Mouse (Mus musculus) liver (tissue): ENCODE results near the gene 2900026A02Rik.

Experiments
- DNase-seq: peaks from one replicate; pipeline ENCODE4 v3.0.0-alpha.2; 2020; ENCODE audit warnings: mixed read lengths

Gene 2900026A02Rik

DNA sequence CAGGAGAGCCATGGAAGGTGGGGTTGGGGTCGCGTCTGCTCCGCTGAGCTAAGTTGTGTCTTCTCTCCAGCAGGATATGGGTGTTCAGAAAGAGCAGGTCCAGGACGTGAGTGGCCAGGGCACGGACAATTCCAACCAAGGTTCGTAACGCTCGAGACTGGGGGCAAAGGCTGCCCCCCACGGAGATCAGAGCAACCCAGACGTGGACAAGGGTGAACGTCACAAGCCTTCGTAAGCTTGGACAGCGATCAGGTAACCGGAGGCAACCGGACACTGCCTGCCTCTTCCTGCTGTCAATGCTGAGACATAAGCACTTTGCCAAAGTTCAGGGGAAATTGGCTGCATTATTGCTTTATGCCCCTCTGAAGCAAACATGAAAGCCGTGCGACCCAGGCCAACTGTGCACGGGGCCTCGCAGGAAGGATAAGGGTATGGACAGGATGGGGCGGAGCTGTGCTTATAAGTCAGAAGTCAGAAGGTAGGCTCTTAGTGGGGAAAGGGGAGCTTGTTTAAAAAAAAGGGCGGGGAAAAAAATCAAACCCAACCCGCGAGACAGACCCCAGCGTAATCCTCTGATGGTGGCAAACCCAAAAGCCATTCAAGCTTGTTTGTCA, 130.9 kb downstream of the 2900026A02Rik start:
- DNase-seq: no peak

DNA sequence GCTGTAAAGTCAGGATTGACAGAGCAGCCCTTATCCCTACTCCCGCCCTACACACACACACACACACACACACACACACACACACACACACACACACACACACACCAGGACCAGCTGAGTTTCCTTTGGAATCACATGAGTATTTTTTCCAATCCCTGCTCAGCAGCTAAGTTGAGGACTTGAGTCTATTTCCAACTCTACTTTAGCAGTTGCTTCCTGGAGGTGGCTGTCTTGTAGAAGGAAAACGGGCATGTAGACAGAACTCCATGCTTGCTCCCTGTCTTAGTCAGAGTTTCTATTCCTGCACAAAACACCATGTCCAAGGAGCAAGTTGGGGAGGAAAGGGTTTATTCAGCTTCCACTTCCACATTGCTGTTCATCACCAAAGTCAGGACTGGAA, 133.6 kb downstream of the 2900026A02Rik start:
- no peak for DNase-seq

DNA sequence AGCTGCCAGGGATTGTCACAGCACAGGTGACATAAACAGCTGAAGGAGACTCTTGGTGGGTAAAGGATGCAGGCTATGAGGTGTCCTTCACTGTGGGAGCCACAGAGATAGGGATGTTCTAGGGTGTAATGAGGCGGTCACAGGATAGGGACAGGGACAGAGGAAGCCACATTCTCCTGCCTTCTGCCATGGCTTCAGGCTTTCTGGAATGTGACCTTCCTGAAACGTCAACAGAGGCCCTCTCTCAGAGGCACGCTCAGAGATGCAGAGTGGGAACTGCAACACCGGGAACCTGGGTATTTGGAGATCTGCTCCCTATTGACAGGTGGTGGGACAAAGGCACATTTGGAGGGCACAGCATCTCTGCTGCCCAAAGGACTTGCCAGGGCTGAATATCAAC, 134.0 kb downstream of the 2900026A02Rik start:
- no peak for DNase-seq

DNA sequence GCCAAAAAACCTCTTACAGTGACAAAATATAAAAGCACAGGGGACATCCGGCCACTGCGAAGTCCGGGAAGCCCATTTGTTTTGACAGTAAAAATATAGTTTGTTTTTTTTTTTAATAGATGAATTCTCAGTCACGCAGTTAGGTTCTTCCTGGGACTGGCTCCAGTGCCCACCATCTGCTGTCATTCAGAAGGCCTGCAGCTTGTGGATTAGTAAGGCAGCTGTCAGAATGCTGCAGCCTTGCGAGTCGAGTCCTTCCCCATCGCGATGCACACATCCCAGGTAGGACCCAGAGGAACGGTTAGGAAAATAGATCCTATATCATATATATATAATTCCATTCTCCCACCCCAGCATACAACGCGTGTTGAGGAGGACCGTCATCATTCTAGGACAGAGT, 134.6 kb downstream of the 2900026A02Rik start:
- no peak for DNase-seq

DNA sequence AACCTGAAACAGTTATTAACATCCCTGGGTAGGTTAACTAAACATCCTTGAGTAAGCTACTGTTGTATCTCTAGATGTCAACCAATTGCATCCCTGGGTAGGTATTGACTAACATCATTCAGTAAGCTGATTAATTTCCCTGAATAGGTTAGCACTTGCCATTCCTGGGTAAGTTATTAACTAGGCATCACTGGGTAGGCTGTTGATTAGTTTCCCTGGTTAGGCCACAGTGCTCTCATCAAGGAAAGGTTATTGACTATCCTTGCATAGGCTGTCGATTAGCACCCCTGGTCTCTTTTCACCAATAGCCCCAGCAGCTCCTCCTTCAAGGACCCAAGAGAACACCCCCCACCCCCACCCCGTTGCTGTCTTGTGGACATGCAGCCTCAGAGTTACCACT, 135.1 kb downstream of the 2900026A02Rik start:
- DNase-seq: no peak

DNA sequence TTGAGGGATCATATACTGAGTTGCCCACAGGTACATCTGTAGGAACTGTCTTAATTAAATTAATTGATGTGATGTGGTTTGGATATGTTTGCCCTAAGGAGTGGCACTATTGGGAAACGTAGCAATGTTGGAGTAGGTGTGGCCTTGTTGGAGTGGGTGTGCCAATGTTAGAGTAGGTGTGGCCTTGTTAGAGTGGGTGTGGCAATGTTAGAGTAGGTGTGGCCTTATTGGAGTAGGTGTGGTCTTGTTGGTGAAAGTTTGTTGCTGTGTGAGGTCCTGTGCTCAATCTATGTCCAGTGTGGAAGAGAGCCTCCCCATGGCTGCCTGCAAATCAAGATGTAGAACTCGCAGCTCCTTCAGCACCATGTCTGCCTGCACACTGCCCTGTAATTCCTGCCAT, 136.7 kb downstream of the 2900026A02Rik start:
- no peak for DNase-seq

DNA sequence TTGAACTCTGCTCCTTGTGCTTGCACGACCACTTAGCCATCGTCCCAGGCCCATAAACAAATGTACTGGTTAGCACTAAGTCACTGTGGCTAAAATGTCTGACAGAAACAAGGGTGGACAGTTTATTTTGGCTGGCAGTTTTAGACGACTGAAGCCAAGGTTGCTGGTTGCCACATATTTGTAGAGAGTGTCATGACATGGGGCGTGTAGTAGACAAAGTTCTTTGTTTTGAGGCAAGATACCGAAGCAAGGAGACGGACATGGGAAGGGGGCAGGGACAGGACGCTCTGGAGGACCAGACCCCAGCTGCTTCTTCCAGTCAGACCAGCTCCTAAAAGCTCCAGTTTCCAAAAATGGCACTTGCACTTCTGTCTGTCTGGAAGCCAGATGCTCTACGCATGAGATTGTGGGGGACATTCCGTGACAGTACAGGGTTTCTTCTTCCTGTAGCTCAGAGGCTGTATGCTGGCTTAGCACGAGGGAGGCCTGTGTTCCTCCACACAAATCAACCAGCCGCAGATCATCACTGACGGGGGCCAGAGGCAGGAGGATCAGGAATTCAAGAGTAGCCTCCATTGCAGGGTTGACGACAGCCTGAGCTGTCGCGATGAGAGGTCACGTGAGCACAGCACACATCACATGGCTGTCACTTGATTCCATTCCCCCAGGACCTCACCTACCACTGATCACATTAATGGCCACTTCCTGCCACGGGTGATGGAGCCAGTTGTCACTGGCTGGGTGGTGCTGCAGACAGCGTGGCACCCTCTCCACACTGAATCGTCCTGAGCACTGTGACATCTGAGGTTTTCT, 138.5 kb downstream of the 2900026A02Rik start:
- no peak for DNase-seq

DNA sequence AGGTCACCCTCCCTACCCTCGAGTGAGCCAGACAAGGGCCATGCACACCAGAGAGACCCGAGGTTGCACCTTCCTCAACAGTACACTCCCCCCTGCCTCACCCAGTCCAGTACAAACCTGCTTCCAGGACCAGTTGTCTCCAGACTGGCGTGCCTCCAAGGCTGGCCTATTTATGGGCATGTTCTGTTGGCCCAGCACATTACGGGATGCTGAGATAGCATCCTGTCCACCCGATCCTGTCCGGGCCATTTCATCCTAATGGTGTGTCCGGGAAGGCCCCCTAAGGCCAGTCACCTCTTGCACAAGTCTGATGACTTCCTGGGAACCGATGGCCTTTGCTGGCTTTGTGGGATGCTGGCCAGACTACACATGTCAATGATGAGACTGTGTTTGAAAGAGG, 139.6 kb downstream of the 2900026A02Rik start, which contains the start of gene Crybb3:
Gene Crybb3, minus strand, starts transcription at position 146 of the 400 bp plus-strand sequence.
- DNase-seq: no peak

DNA sequence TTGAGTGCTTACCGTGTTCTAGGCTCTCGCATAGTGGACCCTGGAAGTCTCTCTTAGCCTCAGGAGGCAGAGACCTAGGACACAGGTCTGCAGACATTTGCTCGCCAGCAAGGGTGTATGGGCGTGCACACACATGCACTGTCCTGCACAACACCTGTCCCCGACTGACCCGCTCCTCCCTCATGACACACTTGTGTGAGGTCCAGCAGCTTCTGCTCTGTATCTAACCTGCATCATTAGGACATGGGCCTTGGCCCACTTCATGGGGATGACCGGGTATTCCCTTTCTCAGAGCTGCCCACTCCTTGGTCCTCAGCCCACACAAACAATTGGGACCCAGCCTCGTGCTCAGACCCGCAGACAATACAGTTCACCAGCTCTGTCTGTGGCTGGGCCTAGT, 140.0 kb downstream of the 2900026A02Rik start:
- DNase-seq: no peak

DNA sequence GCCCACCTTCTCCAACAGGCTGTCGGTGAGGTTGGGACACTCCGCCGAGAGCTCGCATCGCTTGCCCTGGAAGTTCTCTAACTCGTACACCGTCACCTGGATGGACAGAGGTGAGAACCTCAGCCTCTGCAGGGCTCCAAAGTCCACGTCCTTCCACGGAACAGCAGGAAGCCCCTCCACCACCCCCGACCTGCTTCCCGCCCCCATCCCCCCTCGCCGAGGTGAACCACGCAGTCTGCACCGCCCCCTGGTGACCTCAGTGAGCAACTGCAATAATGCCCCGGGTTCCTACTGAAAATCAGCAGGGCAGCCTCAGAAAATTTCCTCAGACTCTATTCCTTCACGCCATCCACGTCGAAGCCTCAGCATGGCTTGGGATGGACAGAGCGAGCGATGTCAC, 141.3 kb downstream of the 2900026A02Rik start:
- DNase-seq: peak; percentile 38

DNA sequence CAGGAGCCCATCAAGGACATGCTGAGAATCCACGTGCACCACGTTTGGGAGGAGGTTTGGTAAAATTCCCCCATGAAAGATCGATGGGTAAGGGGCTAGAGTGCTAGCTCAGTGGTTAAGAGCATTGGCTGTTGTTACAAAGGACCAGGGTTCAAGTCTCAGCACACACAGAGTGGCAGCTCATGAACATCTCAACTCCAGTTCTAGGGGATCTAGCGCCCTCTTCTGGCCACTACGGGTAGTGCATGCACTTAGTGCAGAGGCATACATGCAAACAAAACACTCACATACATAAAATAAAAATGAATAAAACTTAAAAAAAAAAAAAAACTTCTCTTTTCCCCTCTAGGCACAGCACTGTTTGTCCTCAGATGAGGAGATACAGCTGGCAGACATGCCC, 142.3 kb downstream of the 2900026A02Rik start:
- DNase-seq: peak; percentile 25

DNA sequence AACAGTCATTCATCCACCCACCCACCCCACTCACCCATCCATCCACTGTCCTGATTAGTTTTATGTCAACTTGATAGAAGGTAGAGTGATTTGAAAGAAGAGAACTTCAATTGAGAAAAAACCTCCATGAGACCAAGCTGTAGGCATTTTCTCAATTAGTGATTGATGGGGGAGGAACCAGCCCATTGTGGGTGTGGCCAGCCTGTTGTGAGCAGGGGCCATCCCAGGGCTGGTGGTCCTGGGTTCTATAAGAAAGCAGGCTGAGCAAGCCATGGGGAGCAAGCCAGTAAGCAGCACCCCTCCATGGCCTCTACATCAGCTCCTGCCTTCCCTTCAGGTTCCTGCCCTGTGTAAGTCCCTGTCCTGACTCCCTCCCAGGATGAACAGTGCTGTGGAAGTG, 151.0 kb downstream of the 2900026A02Rik start, which contains the start of gene Crybb2:
Gene Crybb2, minus strand, starts transcription at position 101 of the 400 bp plus-strand sequence.
- DNase-seq: no peak

DNA sequence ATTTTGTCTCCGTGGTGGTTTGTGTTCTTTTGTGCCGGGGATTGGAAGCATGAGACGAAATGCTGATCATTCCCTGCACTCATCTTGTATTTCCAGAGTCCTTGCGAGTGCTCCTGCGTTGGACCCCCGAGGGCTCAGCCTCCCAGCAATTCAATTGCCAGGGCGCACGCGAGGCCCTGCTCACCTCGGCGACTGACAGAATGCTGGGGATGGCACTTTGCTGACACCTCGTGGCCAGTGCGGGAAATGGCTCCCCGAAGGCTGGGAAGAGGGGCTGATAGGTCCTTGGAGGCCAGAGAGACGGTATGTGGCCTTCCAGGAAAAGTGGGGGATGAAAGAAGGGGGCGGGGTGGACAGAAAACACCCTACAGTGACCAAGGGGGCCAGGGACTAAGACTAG, 166.7 kb downstream of the 2900026A02Rik start:
- peak; percentile 62 for DNase-seq

DNA sequence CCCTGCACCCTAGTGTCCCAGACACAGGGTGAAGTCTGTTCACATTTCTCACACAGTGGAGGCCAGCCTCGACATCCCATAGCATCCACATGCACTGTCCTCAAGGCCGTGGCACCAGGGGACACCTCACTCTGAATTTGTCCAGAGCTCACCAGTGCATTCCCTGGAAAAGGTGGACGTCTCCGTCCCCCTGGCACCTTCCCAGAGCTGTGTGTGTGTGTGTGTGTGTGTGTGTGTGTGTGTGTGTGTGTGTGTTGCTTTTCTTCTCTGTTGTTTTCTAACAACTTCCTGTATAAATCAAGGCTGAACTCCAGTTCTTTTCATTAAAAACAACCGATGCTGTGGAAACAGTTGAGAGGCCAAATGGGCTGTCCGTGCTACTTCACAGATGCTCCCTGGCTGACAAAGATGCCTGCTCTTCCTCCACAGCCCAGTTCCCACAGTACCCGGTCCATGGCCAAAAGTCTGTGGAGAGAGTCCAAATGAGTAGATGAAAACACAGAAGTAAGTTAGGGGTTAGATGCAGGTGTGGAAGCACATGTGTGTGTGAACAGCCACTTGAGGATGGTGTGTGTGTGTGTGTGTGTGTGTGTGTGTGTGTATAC, 170.4 kb downstream of the 2900026A02Rik start:
- no peak for DNase-seq

DNA sequence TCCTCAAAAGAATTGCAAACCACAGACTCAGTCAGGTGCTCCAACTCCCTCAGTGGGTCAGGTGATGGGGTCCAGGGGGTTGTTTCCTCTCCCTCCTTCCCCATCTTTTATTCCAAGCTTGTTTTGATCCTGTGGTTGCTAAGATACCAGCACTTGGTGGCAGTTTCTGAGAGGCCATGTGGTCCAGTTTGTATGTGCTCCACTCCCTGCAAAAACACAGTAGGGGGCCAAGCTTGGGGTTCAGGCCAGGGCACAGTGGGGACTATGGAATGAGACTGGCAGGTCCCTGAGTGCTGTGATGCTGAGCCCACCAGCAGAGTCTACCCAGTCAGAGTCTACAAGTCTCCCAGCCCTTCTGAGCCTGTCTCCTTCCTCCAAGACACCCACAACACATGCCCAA, 171.2 kb downstream of the 2900026A02Rik start:
- no peak for DNase-seq

DNA sequence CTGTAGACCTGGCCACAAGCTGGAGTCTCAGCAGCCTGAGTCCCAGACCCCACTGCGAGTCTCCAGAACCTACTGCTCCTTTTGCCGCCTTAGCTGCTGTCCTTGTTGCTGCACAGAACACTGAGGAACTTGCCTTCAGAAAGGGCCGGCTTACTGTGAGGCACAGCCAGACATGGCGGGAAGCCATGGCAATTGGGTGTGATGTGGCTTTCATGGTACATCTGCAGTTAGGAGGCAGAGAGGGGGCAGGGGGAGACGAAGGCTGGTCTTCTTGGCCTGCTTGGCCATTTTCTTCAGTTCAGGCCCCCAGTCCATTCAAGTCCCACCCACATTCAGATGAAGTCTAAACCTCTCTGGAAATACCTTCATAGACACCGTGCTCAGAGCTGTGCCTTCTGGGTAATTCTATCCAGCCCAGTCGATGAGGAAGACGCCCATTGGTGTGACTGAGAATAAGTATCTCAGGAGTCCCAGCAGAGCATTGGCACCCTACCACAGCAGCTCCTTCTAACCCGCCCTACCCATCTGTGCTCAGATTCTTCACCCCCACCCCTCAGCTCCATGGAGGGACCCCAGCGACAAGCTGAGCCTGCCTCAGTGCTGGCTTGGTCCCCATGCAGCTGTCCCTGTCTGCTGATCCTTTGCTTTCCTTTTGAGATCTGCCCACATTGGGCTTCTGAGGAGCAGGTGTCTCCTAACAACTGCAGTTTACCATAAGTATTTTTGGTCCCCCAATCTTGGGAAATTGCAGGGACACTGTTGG, 175.3 kb downstream of the 2900026A02Rik start:
- no peak for DNase-seq

DNA sequence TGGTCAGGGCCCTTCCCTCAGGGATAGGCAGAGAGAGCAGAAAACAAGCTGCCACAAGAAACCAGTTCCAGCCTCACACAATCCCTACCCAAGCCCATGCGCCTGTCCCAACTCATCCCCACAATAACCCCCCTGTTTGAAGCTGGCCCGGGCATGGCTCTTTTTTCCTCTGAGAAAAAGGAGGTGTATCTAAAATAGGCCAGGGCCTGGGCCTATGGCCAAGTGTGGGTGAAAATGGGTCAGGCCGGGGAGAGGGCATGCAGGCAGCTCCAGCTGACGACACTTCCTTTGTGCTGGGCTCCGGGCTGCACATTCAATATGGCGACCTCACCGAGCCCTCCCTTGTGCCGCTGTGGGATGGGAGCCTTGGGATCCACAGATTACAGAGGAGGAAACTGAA, 177.5 kb downstream of the 2900026A02Rik start:
- DNase-seq: no peak

DNA sequence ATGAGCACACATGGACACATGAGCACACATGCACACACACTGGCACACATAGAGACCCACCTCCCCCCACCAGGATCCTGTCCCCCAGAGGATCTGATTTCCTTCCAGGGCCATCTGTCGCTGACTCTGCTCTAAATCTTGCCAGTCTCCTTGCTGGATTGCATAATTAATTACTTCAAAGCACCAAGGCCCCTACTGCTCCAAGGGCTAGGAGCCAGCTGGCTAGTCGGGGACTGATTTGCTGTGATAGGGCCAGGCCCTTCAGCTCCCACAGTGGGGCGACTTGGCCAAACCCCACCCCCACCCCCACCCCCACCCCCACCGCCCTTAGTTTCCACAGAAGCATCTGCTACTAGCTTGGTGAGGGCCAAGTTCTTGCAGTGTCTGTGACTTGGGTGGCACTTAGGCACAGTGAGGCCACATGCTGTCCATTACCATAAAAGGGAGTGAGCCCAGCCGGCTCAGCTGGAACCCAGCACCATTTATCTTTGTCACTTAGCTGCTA, 179.4 kb downstream of the 2900026A02Rik start:
- DNase-seq: no peak

DNA sequence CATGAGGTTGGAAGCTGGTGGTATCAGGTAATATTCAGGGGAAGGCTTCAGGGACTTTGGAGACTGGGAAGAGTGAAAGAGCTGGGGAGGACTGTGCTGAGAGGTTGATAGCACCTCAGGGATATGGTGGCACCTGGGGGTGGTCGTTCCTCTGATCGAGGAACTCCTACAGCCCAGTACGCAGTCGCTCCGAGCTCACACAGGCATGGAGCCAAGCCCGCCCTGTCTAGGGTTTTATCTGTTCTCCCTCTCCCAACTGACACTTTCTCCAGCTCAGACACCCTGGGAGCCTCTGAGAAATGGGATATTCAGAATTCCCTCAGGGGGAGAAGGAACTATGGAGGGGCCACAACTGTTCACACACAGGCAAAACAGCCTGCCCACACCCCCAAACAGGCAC, 180.3 kb downstream of the 2900026A02Rik start:
- no peak for DNase-seq

DNA sequence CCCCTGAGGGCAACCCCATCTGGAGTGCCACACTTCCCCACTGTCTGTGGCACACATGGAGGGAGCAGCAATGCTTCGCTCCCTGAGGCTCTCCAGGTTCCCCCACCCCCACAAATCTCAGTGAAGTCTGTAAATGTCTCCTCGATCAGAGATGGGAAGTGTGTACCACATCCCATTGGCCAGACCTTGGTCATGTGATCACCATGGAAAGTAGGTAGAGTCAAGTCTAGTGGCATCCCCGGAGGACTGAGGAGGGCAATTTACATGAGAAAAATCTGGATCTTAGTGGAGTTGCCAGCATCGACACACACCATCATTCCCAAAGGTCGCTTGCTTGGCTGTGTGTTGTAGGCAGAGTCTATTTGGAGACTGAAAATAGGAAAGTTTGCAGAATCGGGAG, 182.4 kb downstream of the 2900026A02Rik start:
- DNase-seq: no peak
